Mouse (Mus musculus): ENCODE data around the gene Tomm6. TPM values are rescaled to one million over a fixed set of nuclear protein-coding genes. Genes with fewer than 3 reads are reported as not detected.

Gene Tomm6
- polyA plus RNA-seq, 1 experiment: 167 TPM

DNA sequence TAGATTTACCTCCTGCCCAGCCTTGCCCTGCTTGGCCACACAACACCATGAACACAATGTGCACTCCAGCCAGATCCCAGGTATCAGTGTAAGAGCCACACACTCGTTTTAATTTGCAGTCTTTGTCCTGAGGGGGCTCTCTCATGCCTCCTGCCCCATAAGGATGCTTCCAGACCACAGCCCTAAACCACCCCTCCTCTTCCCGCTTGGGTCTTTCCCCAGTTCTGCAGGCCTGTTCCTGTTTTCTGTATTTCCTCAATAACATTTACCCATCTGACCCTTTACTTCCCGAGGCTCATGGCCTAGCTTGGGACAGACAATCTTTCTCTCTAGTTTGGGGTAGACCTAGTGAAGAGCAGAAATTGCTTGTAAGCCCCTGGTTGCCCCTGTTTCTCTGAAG lies 26.9 kb upstream of the Tomm6 start:
- Histone ChIP-seq H3K27me3 (ENCODE audit: control insufficient read depth, insufficient read depth, low read length) (no peaks in the 10 kb centered on the region), H3K4me1 (ENCODE audit: control insufficient read depth, insufficient read depth, low read length) (no peaks in the 10 kb centered on the region), H3K4me3 (replicated peaks; ENCODE audit: insufficient read depth, low read depth, low read length) (no peak overlapping the region), H3K27ac (ENCODE audit: insufficient read depth, low read length) (no peak overlapping the region)
- no peak for DNase-seq
- 63% methylated on average over 3 of the region's 3 CpGs for WGBS
- no peak for TF ChIP-seq CTCF (IDR thresholded peaks at IDR 0.05; ENCODE audit: borderline replicate concordance, insufficient read depth, low read depth, low read length)
- no peak for TF ChIP-seq POLR2A (IDR thresholded peaks at IDR 0.05; ENCODE audit: borderline replicate concordance, insufficient read depth, low read length)

GRCm38 (mm10) chr17:47712889-47713571 lies 24.8 kb upstream of the Tomm6 start:
- H3K4me3 ChIP-seq (replicated peaks; ENCODE audit: insufficient read depth, low read depth, low read length): no peak overlapping the region
- TF ChIP-seq POLR2A (IDR thresholded peaks at IDR 0.05; ENCODE audit: borderline replicate concordance, insufficient read depth, low read length) (no peak), CTCF (IDR thresholded peaks at IDR 0.05; ENCODE audit: borderline replicate concordance, insufficient read depth, low read depth, low read length) (no peak)
- WGBS: 52% methylated on average over 13 of the region's 22 CpGs
- no peaks in the 10 kb centered on the region for H3K4me1 ChIP-seq (ENCODE audit: control insufficient read depth, insufficient read depth, low read length)
- no peak for DNase-seq
- H3K27ac ChIP-seq (ENCODE audit: insufficient read depth, low read length): no peak overlapping the region
- H3K27me3 ChIP-seq (ENCODE audit: control insufficient read depth, insufficient read depth, low read length): no peaks in the 10 kb centered on the region

DNA sequence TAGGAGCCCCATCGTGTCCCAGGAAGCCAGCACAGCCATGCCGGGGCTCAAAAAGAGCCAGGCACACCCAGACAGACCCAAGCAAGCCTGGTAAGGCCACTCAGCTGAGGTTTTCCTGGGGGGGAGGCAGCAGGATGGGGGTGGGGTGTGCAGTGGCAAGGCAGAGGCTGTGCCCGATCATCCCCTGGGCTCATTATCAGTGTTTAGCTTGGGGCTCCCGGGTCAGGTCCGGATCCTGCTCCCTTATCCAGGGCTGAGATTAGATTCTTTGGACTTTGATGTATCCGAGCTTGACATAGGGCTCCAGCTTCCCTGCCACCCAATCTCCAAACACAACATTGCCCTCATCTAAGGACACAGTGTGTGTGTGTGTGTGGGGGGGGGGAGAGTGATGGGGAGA lies 23.7 kb upstream of the Tomm6 start:
- WGBS: 69% methylated on average over 6 of the region's 6 CpGs
- Histone ChIP-seq H3K4me3 (replicated peaks; ENCODE audit: insufficient read depth, low read depth, low read length) (no peak overlapping the region), H3K27me3 (ENCODE audit: control insufficient read depth, insufficient read depth, low read length) (no peaks in the 10 kb centered on the region), H3K4me1 (ENCODE audit: control insufficient read depth, insufficient read depth, low read length) (no peaks in the 10 kb centered on the region), H3K27ac (ENCODE audit: insufficient read depth, low read length) (no peak overlapping the region)
- no peak for TF ChIP-seq POLR2A (IDR thresholded peaks at IDR 0.05; ENCODE audit: borderline replicate concordance, insufficient read depth, low read length)
- TF ChIP-seq CTCF (IDR thresholded peaks at IDR 0.05; ENCODE audit: borderline replicate concordance, insufficient read depth, low read depth, low read length): no peak
- DNase-seq: no peak

DNA sequence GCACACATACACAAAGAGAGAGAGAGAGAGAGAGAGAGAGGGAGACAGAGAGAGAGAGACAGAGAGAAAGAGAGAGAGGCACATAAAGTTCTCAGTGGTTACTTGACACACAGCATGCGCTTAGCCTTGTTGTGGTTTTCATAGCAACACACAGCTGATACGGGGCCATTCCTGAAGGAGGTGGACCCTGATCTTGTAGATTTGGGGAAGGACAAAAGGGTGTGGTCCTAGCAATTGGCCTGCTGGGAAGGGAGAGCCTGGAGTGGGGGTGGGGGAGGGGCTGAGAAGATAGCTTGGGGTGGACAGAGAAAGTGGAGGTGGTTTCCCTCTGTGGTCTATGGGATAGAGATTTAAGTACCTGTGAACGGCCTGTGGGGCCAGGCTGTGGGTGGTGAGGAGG lies 21.9 kb upstream of the Tomm6 start:
- no peaks in the 10 kb centered on the region for H3K4me1 ChIP-seq (ENCODE audit: control insufficient read depth, insufficient read depth, low read length)
- no peaks in the 10 kb centered on the region for H3K27me3 ChIP-seq (ENCODE audit: control insufficient read depth, insufficient read depth, low read length)
- H3K4me3 ChIP-seq (replicated peaks; ENCODE audit: insufficient read depth, low read depth, low read length): no peak overlapping the region
- DNase-seq: no peak
- 87% methylated on average over 3 of the region's 3 CpGs for WGBS
- H3K27ac ChIP-seq (ENCODE audit: insufficient read depth, low read length): no peak overlapping the region
- TF ChIP-seq POLR2A (IDR thresholded peaks at IDR 0.05; ENCODE audit: borderline replicate concordance, insufficient read depth, low read length) (no peak), CTCF (IDR thresholded peaks at IDR 0.05; ENCODE audit: borderline replicate concordance, insufficient read depth, low read depth, low read length) (no peak)

DNA sequence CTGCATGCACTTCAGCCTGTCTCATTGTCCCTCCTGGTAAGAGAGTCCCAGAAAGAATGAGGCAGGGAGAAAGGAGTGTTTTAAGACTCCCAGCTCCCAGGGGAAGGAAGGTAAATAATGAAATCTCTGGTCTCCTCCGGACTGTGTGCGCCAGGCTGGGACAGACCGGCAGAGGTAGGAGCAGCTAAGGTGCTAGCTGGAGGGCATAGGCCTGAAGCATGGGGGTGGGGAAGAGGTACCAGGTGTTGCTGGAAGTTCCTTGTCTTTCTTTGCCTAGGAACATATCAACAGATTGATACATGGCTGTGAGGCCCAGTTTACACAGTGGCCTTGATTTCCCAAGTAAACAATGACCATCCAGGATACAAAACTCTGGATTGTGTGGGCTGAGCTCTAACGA lies 20.8 kb upstream of the Tomm6 start:
- no peak for DNase-seq
- Histone ChIP-seq H3K4me1 (ENCODE audit: control insufficient read depth, insufficient read depth, low read length) (no peaks in the 10 kb centered on the region), H3K27me3 (ENCODE audit: control insufficient read depth, insufficient read depth, low read length) (no peaks in the 10 kb centered on the region), H3K4me3 (replicated peaks; ENCODE audit: insufficient read depth, low read depth, low read length) (no peak overlapping the region), H3K27ac (ENCODE audit: insufficient read depth, low read length) (no peak overlapping the region)
- WGBS: 78% methylated on average over 4 of the region's 4 CpGs
- TF ChIP-seq CTCF (IDR thresholded peaks at IDR 0.05; ENCODE audit: borderline replicate concordance, insufficient read depth, low read depth, low read length) (no peak), POLR2A (IDR thresholded peaks at IDR 0.05; ENCODE audit: borderline replicate concordance, insufficient read depth, low read length) (no peak)

GRCm38 (mm10) chr17:47707961-47708360 lies 19.8 kb upstream of the Tomm6 start:
- Histone ChIP-seq H3K4me3 (replicated peaks; ENCODE audit: insufficient read depth, low read depth, low read length) (no peak overlapping the region), H3K27ac (ENCODE audit: insufficient read depth, low read length) (no peak overlapping the region), H3K27me3 (ENCODE audit: control insufficient read depth, insufficient read depth, low read length) (no peaks in the 10 kb centered on the region), H3K4me1 (ENCODE audit: control insufficient read depth, insufficient read depth, low read length) (no peaks in the 10 kb centered on the region)
- TF ChIP-seq CTCF (IDR thresholded peaks at IDR 0.05; ENCODE audit: borderline replicate concordance, insufficient read depth, low read depth, low read length) (no peak), POLR2A (IDR thresholded peaks at IDR 0.05; ENCODE audit: borderline replicate concordance, insufficient read depth, low read length) (no peak)
- no peak for DNase-seq
- WGBS: 60% methylated on average over 3 of the region's 3 CpGs

- no peak overlapping the region for H3K4me3 ChIP-seq (replicated peaks; ENCODE audit: insufficient read depth, low read depth, low read length)
- H3K27me3 ChIP-seq (ENCODE audit: control insufficient read depth, insufficient read depth, low read length): no peaks in the 10 kb centered on the region
- TF ChIP-seq CTCF (IDR thresholded peaks at IDR 0.05; ENCODE audit: borderline replicate concordance, insufficient read depth, low read depth, low read length): no peak
- no peak for TF ChIP-seq POLR2A (IDR thresholded peaks at IDR 0.05; ENCODE audit: borderline replicate concordance, insufficient read depth, low read length)
- DNase-seq: no peak
- H3K4me1 ChIP-seq (ENCODE audit: control insufficient read depth, insufficient read depth, low read length): no peaks in the 10 kb centered on the region
- 22% methylated on average over 1 of the region's 1 CpGs for WGBS
- no peak overlapping the region for H3K27ac ChIP-seq (ENCODE audit: insufficient read depth, low read length)
Measured at GRCm38 (mm10) chr17:47706196-47706595, 18.0 kb upstream of the Tomm6 start.

DNA sequence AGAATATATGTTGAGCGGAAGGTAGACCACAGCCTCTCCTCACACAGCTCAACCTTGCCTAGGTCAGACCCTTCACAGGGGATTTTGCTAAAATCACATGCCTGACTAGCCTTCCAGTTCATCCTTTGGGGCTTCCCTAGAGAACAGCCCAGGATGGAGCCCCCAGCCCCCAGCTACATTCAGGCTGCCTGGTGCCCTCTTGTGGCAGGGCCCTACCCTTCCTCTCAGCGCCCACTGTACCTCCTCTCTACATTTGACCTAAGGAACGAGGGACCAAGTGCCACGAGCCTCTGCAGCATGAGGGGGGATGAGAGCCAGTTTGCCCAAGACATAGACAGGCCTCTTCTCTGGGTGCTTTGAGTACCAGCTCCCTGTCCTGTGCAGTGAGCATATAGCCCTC lies 16.5 kb upstream of the Tomm6 start:
- WGBS: 77% methylated on average over 4 of the region's 4 CpGs
- Histone ChIP-seq H3K4me1 (ENCODE audit: control insufficient read depth, insufficient read depth, low read length) (no peaks in the 10 kb centered on the region), H3K27me3 (ENCODE audit: control insufficient read depth, insufficient read depth, low read length) (no peaks in the 10 kb centered on the region), H3K27ac (ENCODE audit: insufficient read depth, low read length) (no peak overlapping the region), H3K4me3 (replicated peaks; ENCODE audit: insufficient read depth, low read depth, low read length) (no peak overlapping the region)
- DNase-seq: no peak
- TF ChIP-seq CTCF (IDR thresholded peaks at IDR 0.05; ENCODE audit: borderline replicate concordance, insufficient read depth, low read depth, low read length) (no peak), POLR2A (IDR thresholded peaks at IDR 0.05; ENCODE audit: borderline replicate concordance, insufficient read depth, low read length) (no peak)
